Mouse (Mus musculus) thymus, postnatal 14 days (tissue): ENCODE measurements at regions not wholly inside any gene's neighbourhood (a gene's known extent, or its start where the extent isn't known, plus 50 kb on each side); places are given as distances from the start of the nearest gene placed in this dataset.
A peak's percentile ranks its signal among the peaks of the same experiment; 100 is the strongest.

ENCODE experiments used
- DNase-seq: peaks from one replicate; pipeline ENCODE4 v3.0.0; 2021

- no peak for DNase-seq
Measured at GRCm38 (mm10) chr10:12083961-12084360, 740.8 kb downstream of the Epm2a start.

- DNase-seq: no peak
Measured at GRCm38 (mm10) chr10:12092521-12092920, 749.3 kb downstream of the Epm2a start.

- no peak for DNase-seq
Measured at GRCm38 (mm10) chr10:12096678-12097077, 753.5 kb downstream of the Epm2a start.

- DNase-seq: no peak
Measured at GRCm38 (mm10) chr10:12107001-12107418, 762.2 kb downstream of the Utrn start.

GRCm38 (mm10) chr10:12111720-12112119, 757.4 kb downstream of the Utrn start:
- no peak for DNase-seq

- DNase-seq: no peak
Measured at GRCm38 (mm10) chr10:12115767-12116166, 753.4 kb downstream of the Utrn start.

GRCm38 (mm10) chr10:12116662-12117303, 752.4 kb downstream of the Utrn start:
- DNase-seq: no peak

DNA sequence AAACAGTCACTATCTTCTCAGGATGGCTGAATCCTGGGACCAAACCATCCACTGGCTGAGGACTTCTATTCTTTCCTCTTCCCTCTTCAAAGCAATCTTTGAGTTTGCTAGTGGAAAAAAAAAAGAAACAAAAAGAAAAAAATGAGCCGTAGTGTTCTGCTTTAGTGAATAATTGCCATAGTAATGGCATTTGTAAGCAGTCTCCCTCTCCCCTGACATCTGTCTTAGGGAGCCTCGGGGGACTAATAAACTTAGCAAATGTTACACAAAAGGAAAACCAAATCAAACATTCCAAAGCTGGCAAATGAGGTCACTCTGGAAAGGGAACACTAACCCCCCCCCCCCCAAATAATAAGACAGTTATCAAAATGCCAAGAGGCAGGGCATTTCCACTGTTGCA, 744.9 kb downstream of the Utrn start:
- no peak for DNase-seq

- no peak for DNase-seq
Measured at GRCm38 (mm10) chr10:12129486-12129885, 739.7 kb downstream of the Utrn start.

DNA sequence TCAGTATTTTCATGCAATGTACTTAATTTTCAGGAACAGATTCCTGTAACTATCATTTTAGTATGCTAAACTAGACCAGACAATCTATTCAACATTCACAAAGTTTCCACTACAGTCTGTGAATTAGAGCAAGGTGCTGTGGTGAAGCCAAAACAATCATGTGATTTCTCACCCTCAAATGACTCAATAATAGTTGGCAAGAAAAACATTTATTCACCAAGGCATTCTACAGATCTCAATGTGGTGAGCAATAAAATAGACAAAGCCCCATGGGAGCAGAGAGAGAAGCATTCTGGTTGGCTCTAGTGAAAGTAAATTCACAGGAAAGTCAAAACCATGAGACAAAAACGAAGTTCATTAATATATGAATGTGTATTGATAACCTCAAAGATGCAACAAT, 724.5 kb downstream of the Utrn start:
- DNase-seq: no peak

GRCm38 (mm10) chr10:12146942-12147537, 722.1 kb downstream of the Utrn start:
- no peak for DNase-seq

- no peak for DNase-seq
Measured at GRCm38 (mm10) chr10:12170243-12170642, 698.9 kb downstream of the Utrn start.

DNA sequence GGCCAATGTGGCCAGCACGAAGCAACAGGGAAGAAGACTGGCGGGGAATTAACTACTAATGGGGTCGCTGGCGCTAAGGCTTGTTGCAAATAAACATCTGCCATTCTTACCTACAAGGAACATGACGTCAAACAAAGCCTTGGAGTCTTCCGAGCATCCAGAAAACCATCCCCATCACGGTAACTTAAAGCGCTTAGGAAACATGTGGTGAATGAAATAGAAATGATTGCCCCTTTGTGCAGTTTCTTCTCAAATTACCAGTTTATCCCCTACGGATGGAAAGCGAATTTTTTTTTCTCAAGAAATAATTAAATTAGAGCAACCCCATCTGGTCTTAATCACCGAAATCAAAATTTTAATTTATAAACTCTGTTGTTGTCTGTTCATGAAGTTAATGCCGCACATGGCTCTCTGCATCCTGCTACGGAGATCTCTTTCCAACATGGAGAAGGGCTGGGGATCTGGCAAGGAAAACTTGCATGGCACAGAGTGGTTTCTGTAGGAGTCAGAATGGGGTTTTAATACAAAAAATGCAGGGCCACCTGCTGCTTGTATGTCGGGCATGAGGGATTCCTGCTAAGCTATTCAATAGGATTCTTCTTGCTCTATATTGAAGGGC, 694.9 kb downstream of the Utrn start:
- no peak for DNase-seq

- no peak for DNase-seq
Measured at GRCm38 (mm10) chr10:12175141-12175540, 694.0 kb downstream of the Utrn start.

DNA sequence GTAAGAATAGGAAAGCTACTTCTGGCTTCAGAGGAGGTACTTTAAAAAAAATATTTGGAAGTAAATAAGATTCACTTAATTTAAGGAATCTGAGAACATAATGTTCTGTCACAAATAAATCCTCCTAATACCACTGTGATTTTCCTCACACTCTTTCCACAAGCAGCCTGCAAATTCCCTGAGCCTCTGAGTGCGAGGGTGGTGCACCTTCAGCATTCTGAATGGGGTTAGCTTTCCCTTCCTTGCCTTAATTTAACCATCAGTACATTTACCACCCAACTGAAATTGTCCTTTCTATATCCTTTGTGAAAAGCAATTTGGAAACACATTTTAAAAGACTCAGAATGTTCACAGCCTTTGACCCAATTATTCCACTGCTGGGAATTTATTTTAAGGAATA, 691.7 kb downstream of the Utrn start:
- no peak for DNase-seq

DNA sequence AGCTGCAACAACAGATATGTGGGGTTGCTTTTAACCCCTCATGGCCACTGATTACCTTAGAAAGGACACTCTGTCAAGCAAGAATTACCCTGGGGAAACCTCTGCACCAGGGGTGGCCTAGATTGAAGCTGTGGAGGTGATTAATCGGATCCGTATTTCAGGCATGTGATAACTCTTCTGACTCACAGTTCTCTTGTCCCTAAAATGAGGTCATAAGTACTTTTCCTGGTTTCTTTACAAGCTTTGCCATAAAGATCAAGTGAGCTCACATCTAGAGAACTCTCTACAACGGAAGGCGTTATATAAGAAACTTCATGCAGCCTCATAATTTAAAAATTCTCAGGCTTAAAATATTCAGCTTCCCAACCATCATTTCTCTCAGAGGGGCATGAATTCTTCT, 688.2 kb downstream of the Utrn start:
- no peak for DNase-seq

- DNase-seq: no peak
Measured at GRCm38 (mm10) chr10:12186918-12187639, 682.1 kb downstream of the Utrn start.

- DNase-seq: no peak
Measured at GRCm38 (mm10) chr10:12187669-12188342, 681.4 kb downstream of the Utrn start.

- DNase-seq: no peak
Measured at GRCm38 (mm10) chr10:12190435-12190834, 678.7 kb downstream of the Utrn start.

DNA sequence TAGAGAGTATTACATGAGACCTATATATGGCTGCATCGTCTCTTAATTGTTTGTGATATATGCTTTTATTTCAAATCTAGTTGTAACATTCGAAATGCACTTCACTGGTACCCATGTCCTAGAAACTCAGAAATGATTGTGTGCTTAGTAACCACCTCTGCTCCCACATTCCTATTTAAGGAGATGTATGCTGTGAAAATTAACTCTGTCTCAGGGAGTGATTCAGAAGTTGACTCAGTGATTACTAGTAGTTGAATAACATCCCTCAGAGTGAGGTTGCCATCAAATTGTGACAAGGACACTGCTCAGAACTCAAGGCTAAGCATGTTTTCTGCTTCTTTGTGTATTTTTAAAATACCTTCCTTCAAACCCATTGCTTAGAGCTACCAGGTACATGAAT, 661.9 kb downstream of the Utrn start:
- no peak for DNase-seq

DNA sequence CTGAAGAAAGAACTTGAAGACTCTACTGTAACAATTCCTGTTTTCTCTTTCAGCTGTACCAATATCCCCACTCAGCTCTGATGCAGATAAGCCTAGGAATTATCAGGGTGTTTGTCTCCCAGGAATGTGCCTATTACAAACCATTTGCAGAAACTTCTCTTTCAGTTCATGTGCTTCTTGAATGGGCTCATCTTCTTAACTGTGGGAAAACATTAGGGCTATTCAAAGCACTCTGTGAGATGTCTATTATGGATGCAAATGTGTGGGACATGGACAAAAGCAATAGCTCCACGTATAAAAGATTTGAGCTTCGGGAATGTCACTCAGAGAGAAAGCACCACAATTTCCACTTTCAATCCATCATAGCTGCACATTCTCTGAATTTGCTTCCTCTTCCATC, 659.0 kb downstream of the Utrn start:
- DNase-seq: no peak

GRCm38 (mm10) chr10:12218879-12219278, 650.3 kb downstream of the Utrn start:
- peak; percentile 3 for DNase-seq

DNA sequence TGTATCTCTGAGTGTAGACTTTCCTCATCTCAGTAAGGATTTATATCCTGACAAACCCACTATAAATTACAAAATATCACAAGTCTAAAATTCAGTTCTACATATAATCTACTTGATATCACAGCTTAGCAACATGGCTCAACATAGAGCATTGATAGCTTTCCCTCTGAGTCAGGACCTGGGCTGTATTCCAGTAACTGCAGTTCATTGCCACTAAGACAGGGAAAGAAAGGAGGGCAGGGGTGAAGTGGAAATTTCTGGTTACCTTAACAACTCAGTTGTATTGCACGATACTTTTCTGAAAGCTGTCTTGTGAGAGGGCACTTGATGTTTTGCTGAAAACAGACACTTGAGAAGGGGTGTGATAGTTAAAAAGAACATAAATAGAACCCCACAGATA, 635.0 kb downstream of the Utrn start:
- DNase-seq: no peak
